Mouse (Mus musculus) c-Kit-positive CD71-negative TER-119-negative erythroid progenitor cells, embryonic 14.5 days (primary cell): ENCODE data around the gene Exo1.

ENCODE experiments used
- DNase-seq: peaks from one replicate; pipeline ENCODE4 v3.0.0-alpha.2; 2013; ENCODE audit warnings: low read depth

Exo1 gene

DNA sequence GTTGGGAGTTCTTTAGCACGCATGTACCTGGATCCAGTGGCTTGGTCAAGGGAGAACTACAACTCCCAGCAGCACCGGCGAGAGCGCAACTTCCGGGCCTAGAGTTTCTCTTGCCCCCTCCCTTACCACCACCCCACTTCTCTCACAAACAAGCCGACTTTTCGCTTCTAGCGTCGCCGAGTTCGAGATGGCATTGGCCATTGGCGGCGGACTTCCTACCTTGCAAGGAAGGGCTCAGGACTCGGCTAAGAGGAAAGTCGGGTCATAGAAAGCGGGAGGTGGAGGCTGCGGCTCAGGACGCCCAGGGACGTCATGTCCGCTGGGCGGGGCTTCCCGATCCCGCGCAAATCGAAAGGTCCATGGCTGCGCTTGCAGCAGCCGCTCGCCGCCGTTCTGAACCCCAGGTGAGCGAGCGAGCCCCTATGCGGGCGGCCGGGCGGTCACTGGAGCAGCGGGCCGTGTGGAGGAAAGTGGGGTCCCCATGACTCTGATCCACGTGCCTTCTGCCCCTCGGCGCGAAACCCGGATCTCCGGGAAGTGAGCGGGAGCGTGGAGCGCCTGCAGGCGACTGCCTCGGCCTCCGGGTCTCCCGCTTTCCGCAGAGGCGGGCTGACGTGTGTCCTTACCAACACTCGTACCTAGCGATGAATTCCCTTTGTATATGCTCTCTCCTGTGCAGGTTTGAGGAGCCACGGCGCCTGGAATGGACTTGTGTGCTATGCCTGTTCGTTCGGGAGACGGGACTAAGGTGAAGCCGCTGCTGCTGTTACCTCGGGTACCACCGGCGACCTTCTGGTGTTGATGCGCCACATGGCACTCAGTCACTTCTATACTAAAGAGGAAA lies at the start of gene Exo1:
Gene Exo1, plus strand, starts transcription at position 129 of the 844 bp plus-strand sequence.
- peak; percentile 73 for DNase-seq

DNA sequence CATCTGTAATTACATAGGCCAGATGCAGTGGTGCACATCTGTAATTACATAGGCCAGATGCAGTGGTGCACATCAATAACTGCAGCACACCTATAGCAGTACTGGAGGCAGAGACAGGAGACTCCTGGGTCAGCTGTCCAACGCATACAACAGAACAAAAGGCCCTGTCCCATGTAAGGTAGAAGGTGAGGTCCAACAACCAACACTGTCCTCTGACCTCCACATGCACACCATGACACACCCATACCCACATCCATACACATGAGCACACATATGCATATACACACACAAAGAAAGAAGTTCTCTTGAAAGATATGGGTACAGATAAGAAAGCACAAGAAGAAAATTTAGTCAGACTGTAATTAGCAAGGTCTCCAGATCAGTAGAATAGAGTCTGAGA lies 24.9 kb upstream of the Exo1 start:
- no peak for DNase-seq

DNA sequence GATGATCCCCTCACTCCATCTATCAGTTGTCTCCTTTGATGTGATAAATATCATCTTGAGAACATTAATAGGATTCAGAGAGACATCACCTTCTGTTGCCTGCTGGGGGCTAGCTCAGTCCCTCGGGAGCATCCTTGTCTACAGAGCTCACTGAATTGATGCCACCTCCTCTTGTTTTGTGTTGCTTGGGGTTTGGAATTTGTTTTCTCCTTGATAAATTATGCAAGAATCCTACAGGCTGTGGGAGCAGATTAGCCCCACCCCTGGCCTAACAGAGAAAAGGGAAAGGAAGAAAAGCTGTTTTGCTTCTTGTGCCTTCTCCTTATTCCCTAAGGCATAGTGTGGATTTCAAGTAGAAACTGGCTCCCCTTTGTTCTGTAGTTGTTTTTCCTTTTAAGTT lies 13.3 kb upstream of the Exo1 start:
- no peak for DNase-seq

DNA sequence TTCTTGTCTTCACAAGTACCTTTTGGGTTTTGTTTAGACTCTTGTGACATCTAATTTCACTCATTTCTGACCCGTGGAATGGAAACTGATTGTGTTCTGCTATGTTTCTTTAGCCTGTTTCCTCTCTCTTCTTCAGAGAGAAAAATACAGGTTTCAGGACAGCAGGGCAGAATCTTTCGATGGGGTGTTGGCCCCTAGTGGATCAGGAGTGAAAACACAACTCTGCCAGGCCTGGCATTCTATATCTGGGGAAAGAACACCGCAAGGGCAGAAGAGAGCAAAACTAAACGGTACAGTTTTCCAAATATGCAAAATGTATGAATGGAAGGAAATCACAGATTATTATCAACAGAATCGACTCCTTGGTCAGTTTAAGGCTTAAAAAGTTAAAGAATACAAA lies 12.8 kb upstream of the Exo1 start:
- DNase-seq = no peak

DNA sequence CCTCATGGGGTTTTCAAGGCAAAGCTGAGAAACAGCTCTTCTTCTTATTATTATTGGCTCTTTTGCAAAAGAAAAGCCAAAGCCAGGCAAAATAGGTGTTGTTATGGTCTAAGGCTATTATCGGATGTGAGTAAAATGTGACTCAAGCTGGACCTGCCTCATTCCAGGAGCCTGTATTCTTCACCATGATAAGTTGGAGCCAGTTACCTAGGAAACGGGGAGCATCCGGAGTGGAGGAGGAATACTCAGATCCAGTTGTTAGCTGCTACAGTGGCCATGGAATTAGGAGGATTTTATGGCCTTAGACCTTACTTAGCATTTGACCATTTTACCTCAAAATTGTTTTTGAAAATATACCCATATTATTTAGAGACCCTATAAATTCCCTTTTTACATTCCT lies 9.7 kb upstream of the Exo1 start:
- DNase-seq = no peak

DNA sequence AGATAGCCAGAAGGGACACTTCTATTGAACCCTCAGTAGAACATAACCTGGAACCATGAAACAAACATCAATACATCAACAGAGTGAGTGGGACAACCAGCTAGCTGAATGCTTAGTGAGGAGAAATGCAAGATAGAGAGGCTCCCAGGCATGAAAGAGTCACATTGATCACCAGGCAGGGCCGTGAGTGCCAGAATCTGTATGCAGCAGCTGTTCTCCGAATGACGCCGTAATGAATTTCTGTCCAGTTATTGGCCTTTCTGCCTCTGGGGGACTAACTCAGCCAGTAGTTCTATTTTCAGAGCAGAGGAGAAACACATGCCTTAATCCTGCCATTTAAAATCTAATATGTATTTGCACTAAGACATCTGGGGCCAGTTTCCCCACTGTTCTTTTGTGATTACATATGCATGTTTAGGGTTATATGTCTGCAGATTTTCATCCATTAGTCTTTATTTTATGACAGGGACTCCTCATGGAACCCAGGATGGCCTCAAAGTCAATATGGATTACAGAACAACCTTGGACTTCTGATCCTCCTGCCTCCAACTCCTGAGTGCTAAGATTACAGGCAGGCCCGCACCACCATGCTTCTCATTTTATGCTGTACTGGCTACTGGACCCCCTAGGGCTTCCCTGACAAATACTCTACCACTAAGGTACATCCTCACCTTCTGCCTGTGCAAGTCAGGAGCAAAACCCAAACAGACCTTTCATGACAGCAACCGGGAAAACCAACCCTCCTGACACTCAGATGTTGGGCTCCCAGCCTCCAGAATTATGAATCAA lies 8.2 kb upstream of the Exo1 start:
- no peak for DNase-seq

DNA sequence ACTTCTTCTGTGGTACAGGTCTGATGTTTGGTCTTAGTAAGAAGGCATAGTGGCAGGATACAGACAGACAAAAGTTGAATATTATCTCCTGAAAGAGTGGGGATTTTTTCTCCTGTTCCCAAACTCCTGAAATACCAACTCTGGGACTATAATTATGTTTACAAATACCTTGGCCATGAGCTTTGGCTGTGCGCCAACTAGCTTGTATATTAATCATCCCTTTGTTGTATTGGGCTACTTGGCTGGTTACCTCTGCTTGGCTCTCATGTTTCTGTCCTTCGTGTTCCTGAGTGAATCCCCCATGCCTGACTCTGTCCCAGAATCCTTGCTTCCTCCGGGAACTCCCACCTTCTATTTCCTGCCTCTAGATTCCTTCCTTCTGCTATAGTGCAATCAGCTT lies 3.0 kb downstream of the Exo1 start:
- no peak for DNase-seq

DNA sequence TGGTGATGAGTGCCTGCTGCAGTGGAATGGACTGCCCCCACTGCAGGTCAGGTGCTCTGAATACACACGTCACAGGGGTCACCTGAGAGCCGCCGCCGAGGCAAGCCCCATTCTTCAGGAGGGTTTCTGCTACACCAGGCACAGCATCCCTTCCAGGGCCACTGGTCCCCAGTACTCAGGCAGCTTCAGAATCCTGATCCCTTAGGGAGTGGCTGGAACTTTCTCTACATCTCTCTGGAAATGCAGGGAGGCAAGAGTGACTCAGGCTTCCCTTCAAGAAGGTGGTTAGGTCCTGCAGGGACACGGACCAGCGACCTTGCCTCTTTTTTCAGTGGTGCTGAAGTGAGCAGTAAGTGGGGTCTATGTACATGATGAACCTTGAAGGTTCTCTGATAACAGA lies 12.9 kb downstream of the Exo1 start:
- no peak for DNase-seq

DNA sequence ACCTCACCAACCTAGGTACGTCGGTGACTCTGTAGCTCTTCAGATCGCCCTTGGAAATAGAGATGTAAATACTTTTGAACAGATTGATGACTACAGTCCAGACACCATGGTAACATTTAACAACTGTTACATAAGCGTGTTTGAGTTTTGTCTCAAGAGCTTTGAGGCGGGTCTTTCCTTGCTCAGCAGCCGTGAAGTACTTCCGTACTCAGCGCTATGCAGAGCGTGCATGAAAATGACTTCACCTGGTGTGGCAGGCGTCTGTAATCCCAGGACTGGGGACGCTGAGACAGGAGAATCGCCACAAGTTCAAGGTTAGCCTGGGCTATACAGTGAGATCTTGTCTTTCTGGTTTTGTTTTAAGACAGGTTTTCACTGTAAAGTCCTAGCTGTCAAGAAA lies 13.3 kb downstream of the Exo1 start:
- no peak for DNase-seq

DNA sequence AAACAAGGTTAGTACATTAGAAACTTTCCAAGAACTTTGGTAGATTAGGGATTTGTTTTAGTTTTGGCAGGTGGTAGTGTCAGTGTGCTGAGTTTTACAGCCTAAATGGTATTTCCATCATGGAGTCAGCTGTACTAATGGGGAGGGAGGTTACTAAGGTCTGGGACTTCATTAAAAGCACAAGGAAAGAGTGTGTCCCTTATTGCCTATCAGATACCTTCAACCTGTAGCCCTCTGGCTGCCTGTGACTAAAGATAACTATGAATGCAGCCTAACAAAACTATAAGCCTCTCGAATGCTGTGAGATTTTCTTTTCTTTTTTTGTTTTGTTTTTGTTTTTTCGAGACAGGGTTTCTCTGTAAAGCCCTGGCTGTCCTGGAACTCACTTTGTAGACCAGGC lies 30.8 kb downstream of the Exo1 start:
- no peak for DNase-seq

DNA sequence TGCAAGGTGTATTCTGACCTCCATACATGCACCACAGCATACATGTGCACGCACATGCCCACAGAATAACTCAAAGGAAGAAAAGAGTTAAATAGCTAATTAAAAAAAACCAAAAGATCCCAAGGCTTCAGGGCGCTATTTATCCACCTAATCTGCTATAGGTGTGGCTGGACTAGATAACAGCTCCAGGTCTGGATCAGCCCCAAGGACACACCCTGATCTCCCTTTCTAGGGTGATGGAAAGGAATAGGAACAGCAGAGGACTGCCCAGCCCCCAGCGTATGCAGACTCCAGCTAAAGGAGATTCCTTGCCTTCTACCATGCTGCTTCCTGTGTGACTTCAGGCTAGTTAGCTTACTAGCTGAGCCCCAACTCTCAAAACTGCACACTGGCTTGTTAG lies 31.7 kb downstream of the Exo1 start:
- DNase-seq = no peak

DNA sequence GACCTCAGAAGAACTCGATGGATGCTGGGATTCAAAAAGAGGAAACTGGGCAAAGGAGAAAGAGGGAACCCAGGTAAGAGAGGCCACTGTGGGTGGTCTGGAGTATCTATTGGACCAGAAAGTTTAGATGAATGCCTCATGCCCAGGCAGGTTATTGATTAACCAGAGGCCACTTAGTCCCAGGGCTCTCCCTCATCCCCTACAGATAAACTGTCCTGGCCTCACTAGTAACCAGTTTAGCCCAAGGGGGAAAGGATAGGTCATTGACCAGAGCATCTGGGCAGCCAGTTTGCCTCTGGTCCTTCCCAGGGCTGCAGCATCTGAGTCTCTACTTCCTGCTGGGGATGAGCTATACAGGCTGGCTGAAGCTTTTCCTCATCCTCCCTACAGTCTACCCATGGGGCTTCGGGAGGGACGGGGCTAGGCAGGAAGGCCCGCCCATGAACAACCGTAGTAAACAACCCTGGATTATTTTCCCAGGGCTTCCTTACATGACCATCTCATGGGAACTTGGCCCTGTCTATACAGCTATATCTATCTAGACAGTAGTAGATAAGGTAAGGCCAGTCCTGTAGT lies 33.4 kb downstream of the Exo1 start:
- DNase-seq = no peak

DNA sequence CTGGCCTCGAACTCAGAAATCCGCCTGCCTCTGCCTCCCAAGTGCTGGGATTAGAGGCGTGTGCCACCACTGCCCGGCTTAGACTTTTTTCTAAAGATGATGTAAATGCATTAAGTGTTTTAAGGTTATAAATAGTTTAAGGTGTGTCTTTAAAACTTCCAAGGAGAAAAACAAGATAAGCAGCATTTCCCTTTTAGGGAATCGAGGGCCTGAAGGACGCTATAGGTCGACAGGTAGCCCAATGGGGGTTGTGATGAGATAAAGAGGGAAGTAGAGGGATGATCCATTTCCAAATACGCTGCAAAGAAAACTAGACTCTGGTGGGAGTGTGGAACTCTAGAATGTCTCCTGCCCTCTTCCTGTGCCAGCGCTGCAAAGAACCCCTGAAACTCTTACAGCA lies 39.6 kb downstream of the Exo1 start, which contains the start of gene Gm38100:
Gene Gm38100, plus strand, starts transcription at position 301 of the 400 bp plus-strand sequence.
- no peak for DNase-seq

DNA sequence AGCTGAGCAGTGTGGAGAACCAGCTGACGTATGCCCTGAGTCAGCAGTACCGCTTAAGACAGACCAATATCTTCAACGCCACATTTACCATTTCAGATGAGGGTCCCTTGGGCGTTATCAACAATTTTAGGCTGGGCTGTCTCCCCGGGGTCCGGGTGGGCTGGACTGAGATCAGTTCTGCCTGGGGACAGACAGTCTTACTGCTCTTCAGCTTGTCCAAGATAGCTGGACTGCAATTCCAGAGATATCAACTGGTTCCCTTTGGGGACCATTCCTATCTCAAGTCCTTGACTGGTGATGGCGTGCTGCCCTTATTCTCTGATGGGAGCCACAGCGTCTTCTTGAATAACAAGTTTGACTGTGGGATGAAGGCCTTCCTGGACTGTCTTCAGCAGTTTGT lies 40.7 kb downstream of the Exo1 start:
- DNase-seq = no peak

DNA sequence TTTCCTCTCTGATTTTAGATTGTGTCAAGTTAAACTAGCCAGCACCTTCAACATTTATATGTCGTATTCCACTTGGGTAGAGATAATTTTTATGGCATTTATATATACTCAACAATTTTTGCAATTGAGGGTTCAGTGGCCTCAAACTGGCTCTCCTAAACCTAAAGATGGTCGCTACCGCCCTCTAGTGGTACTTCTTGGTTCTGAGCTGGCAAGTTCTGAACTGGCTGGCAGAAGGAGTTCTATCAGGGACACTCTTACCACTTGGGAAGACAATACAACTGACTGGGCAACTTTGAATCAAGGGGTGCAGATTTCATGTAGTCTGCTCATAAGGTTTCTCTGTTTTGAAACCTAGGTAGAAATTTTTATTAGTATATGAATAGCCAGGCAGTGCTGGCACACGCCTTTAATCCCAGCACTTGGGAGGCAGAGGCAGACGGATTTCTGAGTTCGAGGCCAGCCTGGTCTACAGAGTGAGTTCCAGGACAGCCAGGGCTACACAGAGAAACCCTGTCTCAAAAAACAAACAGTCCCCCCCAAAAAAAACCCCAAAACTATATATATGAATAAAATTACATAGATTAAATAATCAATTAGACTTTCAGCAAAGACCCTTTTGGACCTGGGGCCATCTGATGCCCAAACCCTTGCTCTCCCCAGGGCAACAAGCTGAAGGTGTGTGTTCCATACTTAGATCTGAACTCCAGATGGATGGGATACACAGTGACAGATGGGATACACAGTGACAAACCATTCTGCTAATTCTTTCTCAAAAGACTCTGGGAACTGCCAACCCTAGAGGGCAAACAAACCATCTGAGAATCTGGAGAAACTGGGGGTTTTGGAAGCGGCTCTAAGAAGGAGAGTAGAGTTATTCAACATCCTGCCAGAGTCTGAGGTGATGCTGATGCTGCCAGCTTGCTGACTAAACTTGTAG lies 43.7 kb downstream of the Exo1 start:
- peak; percentile 53 for DNase-seq

DNA sequence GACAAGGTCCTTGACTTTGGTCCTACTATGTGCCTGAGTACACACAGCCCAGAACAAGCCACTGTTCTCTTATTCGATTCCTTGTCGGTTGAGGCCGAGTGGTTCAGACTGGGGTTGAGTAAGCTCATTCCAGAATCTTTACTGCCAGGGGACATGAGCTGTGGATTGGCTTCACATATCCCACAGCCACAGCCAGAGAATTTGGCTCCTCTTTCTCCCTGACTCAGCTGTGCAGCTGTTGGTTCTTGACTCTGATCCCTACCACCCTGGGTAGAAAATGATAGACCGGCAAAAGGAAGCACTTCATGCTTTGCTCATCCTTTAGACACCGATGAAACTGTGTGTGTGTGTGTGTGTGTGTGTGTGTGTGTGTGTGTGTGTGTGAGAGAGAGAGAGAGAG lies 51.0 kb downstream of the Exo1 start:
- DNase-seq = no peak

DNA sequence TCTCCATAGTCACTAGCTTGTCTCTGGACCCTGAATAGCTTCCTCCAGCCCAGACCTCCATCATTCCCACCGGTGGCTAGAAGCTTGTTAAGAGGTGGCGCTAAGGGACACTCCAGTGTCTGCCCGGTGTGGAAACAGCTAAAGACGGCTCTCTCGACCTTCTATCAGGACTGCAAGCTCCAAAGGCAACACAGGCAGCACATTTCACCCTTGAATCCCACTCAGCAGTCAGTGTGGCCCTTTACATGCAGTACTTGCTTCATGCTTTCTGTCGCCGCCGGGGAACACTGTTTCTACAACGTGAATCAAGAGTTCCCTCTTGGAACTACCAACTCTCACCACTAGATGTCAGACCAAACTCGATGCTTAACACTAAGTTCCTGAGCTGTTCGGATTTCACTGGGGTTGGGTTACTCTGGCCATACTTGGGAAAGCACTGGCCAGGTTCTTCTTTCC lies 55.9 kb downstream of the Exo1 start:
- DNase-seq = peak; percentile 56

DNA sequence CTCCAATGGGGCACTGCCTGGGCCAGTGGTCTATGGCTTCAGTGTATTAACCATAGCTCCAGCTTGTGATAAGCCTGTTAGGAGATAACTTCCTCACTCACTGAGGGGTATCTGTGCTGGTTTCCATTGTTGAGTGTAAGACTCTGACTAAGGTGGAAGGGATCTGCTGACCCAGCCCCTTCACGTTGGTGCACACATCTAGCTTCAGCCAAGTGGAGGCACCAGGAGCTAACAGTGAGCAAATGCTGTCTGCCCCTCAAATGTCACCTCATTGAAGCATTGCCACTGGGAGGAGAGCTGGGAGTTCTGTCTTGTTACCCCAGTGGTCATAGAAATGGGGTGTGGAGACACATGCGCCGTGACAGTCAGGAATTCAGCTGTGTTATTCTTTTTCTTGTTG lies 58.4 kb downstream of the Exo1 start:
- DNase-seq = no peak

DNA sequence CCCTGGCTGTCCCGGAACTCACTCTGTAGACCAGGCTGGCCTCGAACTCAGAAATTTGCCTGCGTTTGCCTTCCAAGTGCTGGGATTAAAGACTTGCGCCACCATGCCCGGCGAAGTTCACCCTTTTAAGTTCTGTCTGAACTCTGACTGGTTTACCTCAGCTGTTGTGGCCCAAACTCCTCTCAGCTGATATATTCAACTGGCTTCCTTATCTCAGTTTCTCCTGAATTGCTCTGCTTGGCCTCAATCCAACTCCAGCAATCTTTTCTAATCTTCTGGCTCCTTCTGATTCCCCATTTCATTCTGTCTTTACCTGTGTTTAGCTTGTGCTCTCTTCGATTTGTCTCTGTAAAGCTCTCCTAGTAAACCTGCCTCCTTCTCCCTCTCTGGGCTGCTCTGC lies 62.8 kb downstream of the Exo1 start:
- no peak for DNase-seq

DNA sequence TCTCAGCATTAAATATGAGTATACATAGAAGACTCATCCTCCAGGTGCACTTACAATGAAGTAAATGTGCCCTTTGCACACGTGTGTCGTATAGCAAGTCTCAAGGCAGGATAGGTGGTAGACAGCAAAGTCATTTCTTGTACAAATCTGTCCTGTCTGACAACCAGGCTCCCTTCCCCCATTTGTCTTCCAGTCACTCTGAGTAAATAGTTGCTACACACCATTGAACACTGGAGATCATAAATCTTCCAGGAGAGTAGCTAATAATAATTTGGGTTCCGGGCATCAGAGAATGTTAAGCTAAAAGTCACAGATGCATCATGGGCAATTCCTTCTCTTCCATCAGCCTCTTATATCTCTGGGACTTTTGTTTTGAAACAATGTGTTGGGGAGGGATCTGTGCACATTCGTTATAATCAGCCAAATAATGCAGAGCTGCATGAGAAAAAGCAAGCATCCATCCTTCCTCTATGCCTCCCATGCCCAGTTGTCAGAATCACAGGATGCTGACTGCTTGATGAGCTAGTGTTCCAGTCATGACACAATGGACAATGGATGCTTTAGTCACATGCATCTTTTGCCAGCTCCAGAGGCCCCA lies 66.4 kb downstream of the Exo1 start:
- no peak for DNase-seq

DNA sequence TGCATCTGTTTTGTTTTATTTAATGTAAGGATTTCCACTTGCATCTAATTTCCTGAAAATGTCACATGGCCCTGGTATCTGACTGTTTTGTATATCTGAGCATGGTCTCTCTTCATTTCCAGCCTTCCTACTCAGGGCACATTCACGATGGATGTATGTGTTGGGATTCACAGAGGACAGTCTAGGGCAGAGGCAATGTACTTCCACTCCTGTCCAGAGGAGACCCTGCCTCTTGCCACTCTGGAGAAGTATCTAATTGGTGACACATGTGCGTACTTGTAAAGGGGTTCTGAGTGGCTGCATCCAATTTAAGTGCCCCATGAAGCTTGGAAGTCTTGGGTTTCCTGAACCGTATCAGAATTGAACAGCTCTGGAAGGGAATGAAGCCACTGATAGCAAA lies 70.0 kb downstream of the Exo1 start:
- no peak for DNase-seq
